26 mouse cellular contexts compared by ENCODE assay signal in genomic region chr12:106943874-106944273, GRCm38 (mm10).
DNase-seq lines count a peak whose midpoint lies in the region; ATAC-seq lines count a peak whose summit lies in the region.
"Had no signal": no experiment of that assay in that cellular context is flagged by ENCODE, and none has a peak within 500 bp of the region (broad histone marks: within the 10 kb centered on the region; RNA-seq: fewer than 3 reads in every experiment).

No protein-coding gene starts in this region.

- H3K27me3 ChIP-seq in hindbrain, embryonic 11.5 days (ENCODE audit: control insufficient read depth, insufficient read depth, low read length), result no peaks in the 10 kb centered on the region
- H3K27me3 ChIP-seq in hindbrain, embryonic 16.5 days (replicated peaks; ENCODE audit: control insufficient read depth, insufficient read depth, low read length), result no peaks in the 10 kb centered on the region
- H3K27me3 ChIP-seq: embryonic facial prominence, embryonic 13.5 days; liver, embryonic 12.5 days; neural tube, embryonic 12.5 days had no signal

- H3K9ac ChIP-seq in hindbrain, embryonic 11.5 days (ENCODE audit: low read depth, low read length), result no peak overlapping the region
- no peak overlapping the region for H3K9ac ChIP-seq in hindbrain, embryonic 16.5 days (ENCODE audit: low read depth, low read length)
- H3K9ac ChIP-seq: embryonic facial prominence, embryonic 13.5 days; heart, embryonic 15.5 days; limb, embryonic 13.5 days; liver, embryonic 12.5 days; neural tube, embryonic 12.5 days had no signal

- no peak for ATAC-seq in hindbrain, embryonic 11.5 days (ENCODE audit: low FRiP score)
- no peak for ATAC-seq in hindbrain, embryonic 16.5 days
- ATAC-seq: hindbrain, postnatal 0 days; intestine, embryonic 16.5 days; liver, embryonic 12.5 days had no signal

- no peak overlapping the region for H3K27ac ChIP-seq in hindbrain, embryonic 11.5 days (ENCODE audit: low read depth, low read length)
- no peak overlapping the region for H3K27ac ChIP-seq in hindbrain, embryonic 16.5 days (ENCODE audit: low read depth, low read length)
- H3K27ac ChIP-seq: embryonic facial prominence, embryonic 13.5 days; gastrocnemius, adult 2 months; heart, embryonic 15.5 days; hindbrain, postnatal 0 days; limb, embryonic 13.5 days; liver, embryonic 12.5 days; neural tube, embryonic 12.5 days had no signal

- H3K9me3 ChIP-seq in hindbrain, embryonic 11.5 days (ENCODE audit: control insufficient read depth, low read length), result no peaks in the 10 kb centered on the region
- H3K9me3 ChIP-seq in hindbrain, embryonic 16.5 days (ENCODE audit: control insufficient read depth, low read length), result no peaks in the 10 kb centered on the region
- H3K9me3 ChIP-seq: embryonic facial prominence, embryonic 13.5 days; heart, embryonic 15.5 days; limb, embryonic 13.5 days; liver, embryonic 12.5 days; neural tube, embryonic 12.5 days had no signal

- 26% methylated on average over 5 of the region's 5 CpGs for WGBS in hindbrain, embryonic 11.5 days
- WGBS in hindbrain, embryonic 16.5 days, result 14% methylated on average over 5 of the region's 5 CpGs

- DNase-seq in embryo, embryonic 11 days, result peak; percentile 22
- DNase-seq in embryo, embryonic 10.5 days (ENCODE audit: low spot score), result no peak
- peak; percentile 30 for DNase-seq in hindbrain, embryonic 11.5 days (ENCODE audit: low spot score)
- DNase-seq in retina, postnatal 1 day, result peak; percentile 28
- no peak for DNase-seq in retina, embryonic 14.5 days (ENCODE audit: low spot score)
- no peak for DNase-seq in gastrocnemius, postnatal 36 days
- no peak for DNase-seq in thymus, postnatal 14 days
- DNase-seq: adrenal gland, postnatal 36 days; cerebellum, adult 11 months; cerebellum, adult 9-11 months; gastrocnemius, adult 2 months; heart, postnatal 36 days; kidney, adult 9 months; kidney, postnatal 25 days; lung, adult 18-20 months; lung, postnatal 10 days; thymus, adult 18-20 months had no signal

- H3K36me3 ChIP-seq in hindbrain, embryonic 11.5 days (ENCODE audit: control insufficient read depth, insufficient read depth, low read length), result no peaks in the 10 kb centered on the region
- no peaks in the 10 kb centered on the region for H3K36me3 ChIP-seq in hindbrain, embryonic 16.5 days (ENCODE audit: control insufficient read depth, insufficient read depth, low read length)
- H3K36me3 ChIP-seq: embryonic facial prominence, embryonic 13.5 days; heart, embryonic 15.5 days; limb, embryonic 13.5 days; liver, embryonic 12.5 days; neural tube, embryonic 12.5 days had no signal

- H3K4me3 ChIP-seq in hindbrain, embryonic 11.5 days (ENCODE audit: low read depth, low read length), result no peak overlapping the region
- no peak overlapping the region for H3K4me3 ChIP-seq in hindbrain, embryonic 16.5 days (ENCODE audit: low read length)
- H3K4me3 ChIP-seq: embryonic facial prominence, embryonic 13.5 days; erythroblast, embryonic 14.5 days; gastrocnemius, adult 2 months; heart, embryonic 15.5 days; limb, embryonic 13.5 days; liver, embryonic 12.5 days; neural tube, embryonic 12.5 days had no signal

- no peak overlapping the region for H3K4me2 ChIP-seq in hindbrain, embryonic 11.5 days (replicated peaks; ENCODE audit: low read depth, low read length)
- no peak overlapping the region for H3K4me2 ChIP-seq in hindbrain, embryonic 16.5 days (ENCODE audit: low read length)
- H3K4me2 ChIP-seq: embryonic facial prominence, embryonic 13.5 days; heart, embryonic 15.5 days; limb, embryonic 13.5 days; liver, embryonic 12.5 days; neural tube, embryonic 12.5 days had no signal

- intact Hi-C loops in gastrocnemius, postnatal 36 days (cut with DNase I), result no loop called here

- H3K4me1 ChIP-seq in hindbrain, embryonic 11.5 days (replicated peaks; ENCODE audit: control insufficient read depth, insufficient read depth, low read length), result no peaks in the 10 kb centered on the region
- no peaks in the 10 kb centered on the region for H3K4me1 ChIP-seq in hindbrain, embryonic 16.5 days (ENCODE audit: control insufficient read depth, insufficient read depth, low read depth, low read length)
- H3K4me1 ChIP-seq: heart, embryonic 15.5 days; limb, embryonic 13.5 days; liver, embryonic 12.5 days had no signal

Comparison
In these comparisons a context has a peak if more than half of its experiments do, and no peak if none do; other contexts are left out.
1. DNase-seq: peak in embryo, embryonic 11 days (single experiment), hindbrain, embryonic 11.5 days (single experiment) and retina, postnatal 1 day (single experiment); none in embryo, embryonic 10.5 days (single experiment), retina, embryonic 14.5 days (single experiment), gastrocnemius, postnatal 36 days (0 of 2) and thymus, postnatal 14 days (single experiment).